Mouse (Mus musculus) left cerebral cortex, adult 8-10 months (tissue): ENCODE data around the gene Ccl11. TPM values are rescaled to one million over a fixed set of nuclear protein-coding genes. Genes with fewer than 3 reads are reported as not detected.

Source experiments
- total RNA-seq, 4 experiments: library from RNA; stranded (reverse); gene quantifications; 2 replicates each; pipeline ENCODE4 v1.2.4; 2022

Gene Ccl11
- total RNA-seq, 4 experiments from 2014 or later = 0.49 to 0.62 TPM; not detected in 2

Other genes starting within 250 kb of the Ccl11 start
- under 1 TPM in 3 of 4 experiments, not detected in 1; 0.09 to 0.25 (median 0.09) TPM for gene 5530401A14Rik, start 197.2 kb upstream of the Ccl11 start, total RNA-seq
- 10 to 100 TPM; 60.0 to 62.0 (median 60.9) TPM for gene Asic2, start 89.4 kb upstream of the Ccl11 start, total RNA-seq
- not detected for gene Ccl2, start 22.3 kb upstream of the Ccl11 start, total RNA-seq
- not detected for gene Gm17268, start 19.3 kb upstream of the Ccl11 start, total RNA-seq
- not detected for gene Ccl7, start 12.1 kb upstream of the Ccl11 start, total RNA-seq
- 1 to 10 TPM in 1 of 4 experiments, under 1 TPM in 1, not detected in 2; 0.81 to 1.9 TPM for gene Ccl12, start 44.0 kb downstream of the Ccl11 start, total RNA-seq
- gene Ccl8, start 57.4 kb downstream of the Ccl11 start, total RNA-seq = not detected
- not detected for gene Ccl1, start 247.9 kb downstream of the Ccl11 start, total RNA-seq